Mouse (Mus musculus) heart, adult 2 months (tissue): ENCODE data around the gene Fancc.

Experiments
- CTCF ChIP-seq: fragments of 200-600 bp; IDR thresholded peaks from 2 replicates; pipeline ENCODE4 v1.8.1; 2022; ENCODE audit warnings: antibody characterized with exemption, mild to moderate bottlenecking, moderate library complexity
- POLR2A ChIP-seq: fragments of 200-500 bp; IDR thresholded peaks from 2 replicates; pipeline ENCODE4 v1.6.1; 2011; ENCODE audit warnings: mild to moderate bottlenecking, low read depth, low read length, control low read depth; ENCODE audit not compliant: insufficient read depth

DNA sequence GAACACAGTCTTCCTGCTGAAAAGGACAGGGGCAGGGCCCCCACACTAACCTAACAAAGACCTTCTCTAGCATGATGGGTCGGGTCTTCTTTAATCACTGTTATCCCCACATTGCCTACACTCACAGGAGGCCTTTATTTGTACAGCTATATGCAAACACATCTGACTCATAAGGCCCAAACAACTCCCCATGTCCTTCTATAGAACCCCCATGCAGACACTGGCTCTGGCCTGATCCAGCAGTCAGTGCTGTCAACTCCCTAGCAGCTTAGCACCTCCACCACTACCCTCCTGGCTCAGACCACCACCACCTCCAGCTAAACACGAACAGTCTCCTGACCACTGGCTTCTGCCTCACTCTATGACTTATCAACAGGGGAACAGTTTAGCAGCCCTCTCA is 149.4 kb downstream of the Fancc start:
- TF ChIP-seq CTCF (no peak), POLR2A (no peak)
